Mouse (Mus musculus): ENCODE data around the gene Slc38a2. TPM values are rescaled to one million over a fixed set of nuclear protein-coding genes. Genes with fewer than 3 reads are reported as not detected.

Gene Slc38a2
- total and polyA plus RNA-seq, 2 experiments from 2014 or later, result 79.4 to 90.9 TPM

- DNase-seq (ENCODE audit: low spot score) (no peak), ATAC-seq (ENCODE audit: low FRiP score) (no peak)
- H3K9ac ChIP-seq (replicated peaks; ENCODE audit: low read length, poor library complexity, severe bottlenecking), result no peak overlapping the region
- H3K27ac ChIP-seq (ENCODE audit: low read depth, low read length), result no peak overlapping the region
- WGBS, result 92% methylated on average over 11 of the region's 11 CpGs
- H3K36me3 ChIP-seq (ENCODE audit: insufficient read depth, low read length), result no peaks in the 10 kb centered on the region
- no peaks in the 10 kb centered on the region; the same call in 1 of the 2 replicates for H3K4me1 ChIP-seq (ENCODE audit: insufficient read depth, low read length)
- H3K9me3 ChIP-seq (ENCODE audit: low read length), result no peaks in the 10 kb centered on the region
- no peak overlapping the region for H3K4me3 ChIP-seq (ENCODE audit: low read depth, low read length)
- H3K4me2 ChIP-seq (ENCODE audit: low read depth, low read length, poor library complexity, severe bottlenecking), result no peak overlapping the region
- H3K27me3 ChIP-seq (ENCODE audit: insufficient read depth, low read length), result no peaks in the 10 kb centered on the region
- TF ChIP-seq CTCF (IDR thresholded peaks at IDR 0.05), result no peak
Measured at GRCm38 (mm10) chr15:96711664-96712063, 12.1 kb upstream of the Slc38a2 start.

DNA sequence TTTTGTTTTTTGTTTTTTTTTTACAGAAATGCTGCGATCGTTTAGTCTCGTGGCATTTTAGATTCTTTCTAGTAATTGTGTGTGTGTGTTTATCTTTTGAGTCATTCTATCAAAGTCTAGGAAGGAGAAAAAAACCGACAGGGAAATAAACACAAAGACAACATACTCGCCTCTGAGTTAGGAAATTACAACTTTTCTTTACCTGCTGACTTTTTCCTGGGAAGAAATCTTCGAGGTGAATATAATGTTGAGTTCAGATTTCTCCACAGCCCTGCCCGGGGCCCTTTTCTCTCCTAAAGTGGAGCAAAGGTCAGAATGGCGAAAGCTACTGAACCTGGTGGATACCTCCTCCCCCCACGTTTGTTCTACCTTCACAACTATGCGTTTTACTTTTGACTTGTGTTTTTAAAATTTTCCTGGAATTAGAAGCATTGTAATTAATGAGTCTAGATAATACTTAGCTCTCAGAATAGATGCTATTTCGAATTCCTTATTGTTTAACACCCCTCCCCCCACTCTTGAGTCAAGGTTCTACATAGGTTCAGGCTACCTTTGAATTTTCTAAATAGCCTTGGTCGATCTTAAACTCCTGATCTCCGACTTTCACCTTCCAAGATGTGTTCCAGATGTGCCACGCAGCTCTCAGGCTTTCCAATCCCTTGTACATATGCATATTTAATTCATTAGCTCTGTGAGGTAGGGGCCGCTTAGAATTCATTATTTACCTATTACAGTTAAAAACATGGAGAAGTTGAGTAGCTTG lies 11.0 kb upstream of the Slc38a2 start:
- TF ChIP-seq CTCF (IDR thresholded peaks at IDR 0.05), result no peak
- ATAC-seq (ENCODE audit: low FRiP score) (no peak), DNase-seq (ENCODE audit: low spot score) (no peak)
- no peaks in the 10 kb centered on the region for H3K36me3 ChIP-seq (ENCODE audit: insufficient read depth, low read length)
- H3K4me2 ChIP-seq (ENCODE audit: low read depth, low read length, poor library complexity, severe bottlenecking), result peak overlapping the region; percentile 63
- no peaks in the 10 kb centered on the region for H3K27me3 ChIP-seq (ENCODE audit: insufficient read depth, low read length)
- H3K9me3 ChIP-seq (ENCODE audit: low read length), result no peaks in the 10 kb centered on the region
- H3K9ac ChIP-seq (replicated peaks; ENCODE audit: low read length, poor library complexity, severe bottlenecking), result peak overlapping the region; percentile 68
- peak overlapping the region; percentile 44 for H3K4me3 ChIP-seq (ENCODE audit: low read depth, low read length)
- no peaks in the 10 kb centered on the region; the same call in 1 of the 2 replicates for H3K4me1 ChIP-seq (ENCODE audit: insufficient read depth, low read length)
- H3K27ac ChIP-seq (ENCODE audit: low read depth, low read length), result peak overlapping the region; percentile 84
- 39% methylated on average over 15 of the region's 15 CpGs for WGBS

- H3K36me3 ChIP-seq (ENCODE audit: insufficient read depth, low read length), result no peaks in the 10 kb centered on the region
- WGBS, result under 1% methylated on average over 70 of the region's 80 CpGs
- H3K27me3 ChIP-seq (ENCODE audit: insufficient read depth, low read length), result no peaks in the 10 kb centered on the region
- DNase-seq (ENCODE audit: low spot score) (peak; percentile 98), ATAC-seq (ENCODE audit: low FRiP score) (peak; percentile 92)
- H3K4me2 ChIP-seq (ENCODE audit: low read depth, low read length, poor library complexity, severe bottlenecking), result peak overlapping the region; percentile 63
- H3K9ac ChIP-seq (replicated peaks; ENCODE audit: low read length, poor library complexity, severe bottlenecking), result peak overlapping the region; percentile 74
- H3K4me1 ChIP-seq (ENCODE audit: insufficient read depth, low read length), result no peaks in the 10 kb centered on the region; the same call in 1 of the 2 replicates
- peak overlapping the region; percentile 44 for H3K4me3 ChIP-seq (ENCODE audit: low read depth, low read length)
- H3K27ac ChIP-seq (ENCODE audit: low read depth, low read length), result peak overlapping the region; percentile 84
- no peak for TF ChIP-seq CTCF (IDR thresholded peaks at IDR 0.05)
- no peaks in the 10 kb centered on the region for H3K9me3 ChIP-seq (ENCODE audit: low read length)
Measured at GRCm38 (mm10) chr15:96709491-96710351, 10.2 kb upstream of the Slc38a2 start.

GRCm38 (mm10) chr15:96708976-96709490 lies 9.5 kb upstream of the Slc38a2 start:
- peak; percentile 5; the same call in 1 of the 2 replicates for ATAC-seq (ENCODE audit: low FRiP score)
- Histone ChIP-seq H3K9ac (replicated peaks; ENCODE audit: low read length, poor library complexity, severe bottlenecking) (peak overlapping the region; percentile 74), H3K4me2 (ENCODE audit: low read depth, low read length, poor library complexity, severe bottlenecking) (peak overlapping the region; percentile 63), H3K9me3 (ENCODE audit: low read length) (no peaks in the 10 kb centered on the region), H3K27me3 (ENCODE audit: insufficient read depth, low read length) (no peaks in the 10 kb centered on the region), H3K4me3 (ENCODE audit: low read depth, low read length) (peak overlapping the region; percentile 44), H3K27ac (ENCODE audit: low read depth, low read length) (peak overlapping the region; percentile 84), H3K36me3 (ENCODE audit: insufficient read depth, low read length) (no peaks in the 10 kb centered on the region), H3K4me1 (ENCODE audit: insufficient read depth, low read length) (no peaks in the 10 kb centered on the region; the same call in 1 of the 2 replicates)
- no peak for TF ChIP-seq CTCF (IDR thresholded peaks at IDR 0.05)
- 20% methylated on average over 14 of the region's 14 CpGs for WGBS
- DNase-seq (ENCODE audit: low spot score), result no peak

DNA sequence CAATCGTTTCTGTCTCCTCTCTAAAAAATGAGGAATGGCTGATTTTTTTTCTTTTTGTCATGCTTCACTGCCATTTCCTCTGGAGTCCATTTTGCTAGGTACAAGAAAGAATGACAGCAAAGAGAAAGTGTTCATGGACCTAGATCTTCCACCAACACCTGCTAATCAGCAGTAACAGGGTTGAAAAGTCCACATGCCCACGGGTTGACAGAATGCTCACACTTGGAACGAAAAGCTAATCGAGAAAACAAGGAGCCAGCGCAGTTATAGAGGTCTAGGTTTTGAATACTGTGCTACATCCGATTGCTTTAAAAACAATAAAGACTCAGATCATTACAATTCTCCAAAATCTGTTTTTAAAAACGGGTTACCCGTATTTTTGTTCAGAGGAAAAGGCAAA lies 8.9 kb upstream of the Slc38a2 start:
- H3K4me3 ChIP-seq (ENCODE audit: low read depth, low read length), result no peak overlapping the region; the same call in 1 of the 2 replicates
- H3K36me3 ChIP-seq (ENCODE audit: insufficient read depth, low read length), result no peaks in the 10 kb centered on the region
- H3K9me3 ChIP-seq (ENCODE audit: low read length), result no peaks in the 10 kb centered on the region
- no peak overlapping the region for H3K9ac ChIP-seq (replicated peaks; ENCODE audit: low read length, poor library complexity, severe bottlenecking)
- H3K27ac ChIP-seq (ENCODE audit: low read depth, low read length), result peak overlapping the region; percentile 84; the same call in 1 of the 2 replicates
- DNase-seq (ENCODE audit: low spot score) (no peak), ATAC-seq (ENCODE audit: low FRiP score) (no peak)
- no peak for TF ChIP-seq CTCF (IDR thresholded peaks at IDR 0.05)
- H3K4me2 ChIP-seq (ENCODE audit: low read depth, low read length, poor library complexity, severe bottlenecking), result no peak overlapping the region
- no peaks in the 10 kb centered on the region; the same call in 1 of the 2 replicates for H3K4me1 ChIP-seq (ENCODE audit: insufficient read depth, low read length)
- no peaks in the 10 kb centered on the region for H3K27me3 ChIP-seq (ENCODE audit: insufficient read depth, low read length)
- WGBS, result 86% methylated on average over 8 of the region's 8 CpGs
